Mouse (Mus musculus) urinary bladder, adult 2 months (tissue): Measurements from ENCODE around the gene Rflnb. TPM values are rescaled to one million over a fixed set of nuclear protein-coding genes. Genes with fewer than 3 reads are reported as not detected.

ENCODE experiments used
- DNase-seq: peaks from one replicate; pipeline ENCODE4 v3.0.0; 2022; ENCODE audit warnings: low spot score
- polyA plus RNA-seq: library from polyadenylated mRNA; depleted of rRNA; stranded (reverse); fragments of >200 nt; gene quantifications from 2 replicates; pipeline ENCODE4 v1.2.3, GENCODE M21; 2012; rRNA removed

The Rflnb gene
- polyA plus RNA-seq: 23.1 and 25.6 TPM in 2 replicates

- DNase-seq: peak; percentile 87
Measured at GRCm38 (mm10) chr11:76027139-76028071, at the start of gene Rflnb. Gene Rflnb, minus strand, starts transcription at chr11:76027782.

- no peak for DNase-seq
Measured at GRCm38 (mm10) chr11:76077341-76077740, 49.8 kb upstream of the Rflnb start.

- no peak for DNase-seq
Measured at GRCm38 (mm10) chr11:76074296-76075093, 46.9 kb upstream of the Rflnb start.

GRCm38 (mm10) chr11:76069816-76070215 lies 42.2 kb upstream of the Rflnb start:
- DNase-seq: no peak

- no peak for DNase-seq
Measured at GRCm38 (mm10) chr11:76066563-76067156, 39.1 kb upstream of the Rflnb start.

- DNase-seq: no peak
Measured at GRCm38 (mm10) chr11:76065521-76066095, 38.0 kb upstream of the Rflnb start.

GRCm38 (mm10) chr11:76064411-76064810 lies 36.8 kb upstream of the Rflnb start:
- no peak for DNase-seq

GRCm38 (mm10) chr11:76060906-76061305 lies 33.3 kb upstream of the Rflnb start:
- no peak for DNase-seq

- peak; percentile 44 for DNase-seq
Measured at GRCm38 (mm10) chr11:76059971-76060370, 32.4 kb upstream of the Rflnb start.

- DNase-seq: no peak
Measured at GRCm38 (mm10) chr11:76056487-76056886, 28.9 kb upstream of the Rflnb start.

- DNase-seq: no peak
Measured at GRCm38 (mm10) chr11:76052496-76052895, 24.9 kb upstream of the Rflnb start.

- DNase-seq: no peak
Measured at GRCm38 (mm10) chr11:76050967-76051512, 23.5 kb upstream of the Rflnb start.

GRCm38 (mm10) chr11:76050509-76050908 lies 22.9 kb upstream of the Rflnb start:
- DNase-seq: no peak

- DNase-seq: no peak
Measured at GRCm38 (mm10) chr11:76045367-76045766, 17.8 kb upstream of the Rflnb start.

GRCm38 (mm10) chr11:76044468-76044867 lies 16.9 kb upstream of the Rflnb start:
- DNase-seq: no peak

GRCm38 (mm10) chr11:76042882-76043281 lies 15.3 kb upstream of the Rflnb start:
- DNase-seq: no peak

- DNase-seq: no peak
Measured at GRCm38 (mm10) chr11:76042041-76042638, 14.6 kb upstream of the Rflnb start.

GRCm38 (mm10) chr11:76040761-76041376 lies 13.3 kb upstream of the Rflnb start:
- DNase-seq: no peak

- DNase-seq: no peak
Measured at GRCm38 (mm10) chr11:76040106-76040505, 12.5 kb upstream of the Rflnb start.

- DNase-seq: no peak
Measured at GRCm38 (mm10) chr11:76039271-76040053, 11.9 kb upstream of the Rflnb start.
